Mouse (Mus musculus) embryonic fibroblast, embryonic 13.5 days (primary cell): ENCODE data around the gene Ifngr2.

Source experiments
- CTCF ChIP-seq: IDR thresholded peaks from 2 replicates; pipeline ENCODE4 v1.5.1; 2011; ENCODE audit warnings: mild to moderate bottlenecking, control low read depth, low read length, moderate library complexity, borderline replicate concordance; ENCODE audit not compliant: insufficient read depth
- POLR2A ChIP-seq: IDR thresholded peaks from 2 replicates; pipeline ENCODE4 v1.6.1; 2011; ENCODE audit warnings: low read depth, mild to moderate bottlenecking, control low read depth, low read length, moderate library complexity

- no peak for TF ChIP-seq POLR2A
- no peak for TF ChIP-seq CTCF
Observed at GRCm38 (mm10) chr16:91527051-91527450, 19.8 kb upstream of the Ifngr2 start.
